Mouse (Mus musculus) intestine, embryonic 15.5 days (tissue): ENCODE measurements around the gene Cfap65. TPM values are rescaled to one million over a fixed set of nuclear protein-coding genes. Genes with fewer than 3 reads are reported as not detected.

ENCODE experiments used
- ATAC-seq: fragments of 200-750 bp; cut with Nextera tagmentation; 2 replicates; pipeline ENCODE4 v1.8.0; 2017; ENCODE audit warnings: moderate TSS enrichment, moderate library complexity
- H3K27ac ChIP-seq: fragments of 300-500 bp; sonication (generic); 2 replicates; pipeline ENCODE4 v1.5.1; 2015; ENCODE audit warnings: mild to moderate bottlenecking, inconsistent platforms
- H3K27me3 ChIP-seq: fragments of 300-500 bp; sonication (generic); replicated peaks from 2 replicates; pipeline ENCODE4 v1.6.1; 2015; ENCODE audit warnings: inconsistent platforms
- H3K36me3 ChIP-seq: fragments of 300-500 bp; sonication (generic); 2 replicates; pipeline ENCODE4 v1.6.1; 2015; ENCODE audit warnings: inconsistent platforms
- H3K4me1 ChIP-seq: fragments of 300-500 bp; sonication (generic); replicated peaks from 2 replicates; pipeline ENCODE4 v1.6.1; 2015; ENCODE audit warnings: inconsistent platforms
- H3K4me2 ChIP-seq: fragments of 300-500 bp; sonication (generic); replicated peaks from 2 replicates; pipeline ENCODE4 v1.6.1; 2015; ENCODE audit warnings: mild to moderate bottlenecking, inconsistent platforms
- H3K4me3 ChIP-seq: fragments of 300-500 bp; sonication (generic); replicated peaks from 2 replicates; pipeline ENCODE4 v1.5.1; 2015; ENCODE audit warnings: inconsistent platforms
- H3K9ac ChIP-seq: fragments of 300-500 bp; sonication (generic); 2 replicates; pipeline ENCODE4 v1.6.1; 2015; ENCODE audit warnings: inconsistent platforms
- H3K9me3 ChIP-seq: fragments of 300-500 bp; sonication (generic); 2 replicates; pipeline ENCODE4 v1.6.1; 2016; ENCODE audit warnings: inconsistent platforms
- WGBS: fragments of 180-500 bp; shearing (Covaris S2); methylation state at CpG from one replicate; pipeline ENCODE4 v1.1.7; 2015; 5-methylcytosine and 5-hydroxymethylcytosine counted together
- polyA plus RNA-seq: library from polyadenylated mRNA; unstranded; fragments of >200 nt; fragmentation: Nextera tagmentation; extraction: Ambion mirVana; gene quantifications from 2 replicates; pipeline ENCODE4 v1.2.1, GENCODE M21; 2015

The Cfap65 gene
- polyA plus RNA-seq: 0.08 and 0.19 TPM in 2 replicates

- no peaks in the 10 kb centered on the region for H3K36me3 ChIP-seq
- H3K4me2 ChIP-seq: peak within 1 kb of the TSS; percentile 55
- H3K4me3 ChIP-seq: no peak within 1 kb of the TSS; the same call in 1 of the 2 replicates
- WGBS: 1% methylated on average over 18 of the region's 18 CpGs
- H3K4me1 ChIP-seq: no peaks in the 10 kb centered on the region
- no peaks in the 10 kb centered on the region for H3K27me3 ChIP-seq
- peak within 1 kb of the TSS; percentile 85 for H3K27ac ChIP-seq
- H3K9me3 ChIP-seq: no peaks in the 10 kb centered on the region
- ATAC-seq: peak; percentile 68; the same call in 1 of the 2 replicates
- H3K9ac ChIP-seq: no peak within 1 kb of the TSS
Observed at GRCm38 (mm10) chr1:74935402-74935801, at the start of gene Cfap65. Cfap65 (minus strand) TSS chr1:74935599.

GRCm38 (mm10) chr1:74977001-74977400 is 41.6 kb upstream of the Cfap65 start:
- no peak overlapping the region for H3K27ac ChIP-seq
- no peak overlapping the region for H3K4me3 ChIP-seq
- H3K9ac ChIP-seq: no peak overlapping the region
- H3K36me3 ChIP-seq: no peaks in the 10 kb centered on the region
- H3K4me2 ChIP-seq: no peak overlapping the region
- 72% methylated on average over 8 of the region's 8 CpGs for WGBS
- no peak for ATAC-seq
- H3K9me3 ChIP-seq: no peaks in the 10 kb centered on the region
- H3K4me1 ChIP-seq: no peaks in the 10 kb centered on the region; the same call in 1 of the 2 replicates
- H3K27me3 ChIP-seq: no peaks in the 10 kb centered on the region

GRCm38 (mm10) chr1:74975936-74976335 is 40.5 kb upstream of the Cfap65 start:
- H3K9ac ChIP-seq: no peak overlapping the region
- no peak overlapping the region for H3K4me2 ChIP-seq
- H3K9me3 ChIP-seq: no peaks in the 10 kb centered on the region
- no peak overlapping the region for H3K27ac ChIP-seq
- no peak for ATAC-seq
- no peaks in the 10 kb centered on the region for H3K27me3 ChIP-seq
- H3K4me3 ChIP-seq: no peak overlapping the region
- H3K4me1 ChIP-seq: peaks cover 5% of the 10 kb centered on the region
- WGBS: 90% methylated on average over 1 of the region's 1 CpGs
- no peaks in the 10 kb centered on the region for H3K36me3 ChIP-seq

- ATAC-seq: no peak
- H3K27ac ChIP-seq: no peak overlapping the region
- WGBS: 77% methylated on average over 6 of the region's 6 CpGs
Observed at GRCm38 (mm10) chr1:74973590-74973989, 38.2 kb upstream of the Cfap65 start.

GRCm38 (mm10) chr1:74971353-74972050 is 36.1 kb upstream of the Cfap65 start:
- Histone ChIP-seq H3K36me3 (no peaks in the 10 kb centered on the region), H3K4me3 (no peak overlapping the region), H3K27ac (no peak overlapping the region), H3K4me2 (no peak overlapping the region), H3K9ac (no peak overlapping the region), H3K9me3 (no peaks in the 10 kb centered on the region), H3K4me1 (peaks cover 16% of the 10 kb centered on the region), H3K27me3 (no peaks in the 10 kb centered on the region)
- WGBS: 46% methylated on average over 4 of the region's 4 CpGs
- peak; percentile 61 for ATAC-seq

More at GRCm38 (mm10) chr1:74973590-74973989, 38.2 kb upstream of the Cfap65 start:
- Histone ChIP-seq H3K9me3 (no peaks in the 10 kb centered on the region), H3K4me1 (peaks cover 5% of the 10 kb centered on the region), H3K27me3 (no peaks in the 10 kb centered on the region), H3K4me3 (no peak overlapping the region), H3K9ac (no peak overlapping the region), H3K4me2 (no peak overlapping the region), H3K36me3 (no peaks in the 10 kb centered on the region)

GRCm38 (mm10) chr1:74967962-74968580 is 32.7 kb upstream of the Cfap65 start:
- Histone ChIP-seq H3K27ac (no peak overlapping the region), H3K36me3 (no peaks in the 10 kb centered on the region), H3K4me3 (no peak overlapping the region), H3K9me3 (no peaks in the 10 kb centered on the region), H3K27me3 (no peaks in the 10 kb centered on the region), H3K4me2 (no peak overlapping the region), H3K9ac (no peak overlapping the region), H3K4me1 (peaks cover 27% of the 10 kb centered on the region)
- ATAC-seq: no peak
- 33% methylated on average over 8 of the region's 8 CpGs for WGBS

- H3K27me3 ChIP-seq: no peaks in the 10 kb centered on the region
- H3K27ac ChIP-seq: peak overlapping the region; percentile 38
- H3K9ac ChIP-seq: no peak overlapping the region
- H3K4me1 ChIP-seq: peaks cover 22% of the 10 kb centered on the region
- H3K4me3 ChIP-seq: no peak overlapping the region; the same call in 1 of the 2 replicates
- ATAC-seq: peak; percentile 8; the same call in 1 of the 2 replicates
- no peaks in the 10 kb centered on the region for H3K36me3 ChIP-seq
- H3K4me2 ChIP-seq: peak overlapping the region; percentile 35
- H3K9me3 ChIP-seq: no peaks in the 10 kb centered on the region
- 6% methylated on average over 16 of the region's 16 CpGs for WGBS
Observed at GRCm38 (mm10) chr1:74964494-74965215, 29.3 kb upstream of the Cfap65 start.

GRCm38 (mm10) chr1:74962853-74963227 is 27.4 kb upstream of the Cfap65 start:
- peak overlapping the region; percentile 89 for H3K27ac ChIP-seq
- peak; percentile 71 for ATAC-seq
- 64% methylated on average over 5 of the region's 5 CpGs for WGBS

GRCm38 (mm10) chr1:74962126-74962852 is 26.9 kb upstream of the Cfap65 start:
- peak overlapping the region; percentile 43 for H3K4me2 ChIP-seq
- no peaks in the 10 kb centered on the region for H3K9me3 ChIP-seq
- peaks cover 11% of the 10 kb centered on the region for H3K4me1 ChIP-seq
- no peaks in the 10 kb centered on the region; the same call in 1 of the 2 replicates for H3K27me3 ChIP-seq
- peak overlapping the region; percentile 13 for H3K4me3 ChIP-seq
- H3K9ac ChIP-seq: no peak overlapping the region
- peak overlapping the region; percentile 89 for H3K27ac ChIP-seq
- no peaks in the 10 kb centered on the region for H3K36me3 ChIP-seq
- WGBS: 50% methylated on average over 5 of the region's 5 CpGs
- ATAC-seq: peak; percentile 79

More at GRCm38 (mm10) chr1:74962853-74963227, 27.4 kb upstream of the Cfap65 start:
- peaks cover 15% of the 10 kb centered on the region for H3K4me1 ChIP-seq
- H3K9ac ChIP-seq: no peak overlapping the region
- H3K4me3 ChIP-seq: peak overlapping the region; percentile 13
- H3K27me3 ChIP-seq: no peaks in the 10 kb centered on the region; the same call in 1 of the 2 replicates
- H3K4me2 ChIP-seq: peak overlapping the region; percentile 43
- no peaks in the 10 kb centered on the region for H3K9me3 ChIP-seq
- H3K36me3 ChIP-seq: no peaks in the 10 kb centered on the region

- H3K4me3 ChIP-seq: no peak overlapping the region
- H3K9me3 ChIP-seq: no peaks in the 10 kb centered on the region
- H3K27ac ChIP-seq: peak overlapping the region; percentile 89
- peak; percentile 86 for ATAC-seq
- no peak overlapping the region for H3K9ac ChIP-seq
- H3K4me2 ChIP-seq: peak overlapping the region; percentile 43; the same call in 1 of the 2 replicates
- H3K36me3 ChIP-seq: no peaks in the 10 kb centered on the region
- 60% methylated on average over 7 of the region's 7 CpGs for whole genome bisulfite sequencing
- H3K27me3 ChIP-seq: no peaks in the 10 kb centered on the region; the same call in 1 of the 2 replicates
- H3K4me1 ChIP-seq: peaks cover 11% of the 10 kb centered on the region
Observed at GRCm38 (mm10) chr1:74961722-74962121, 26.3 kb upstream of the Cfap65 start.

GRCm38 (mm10) chr1:74960059-74960458 is 24.7 kb upstream of the Cfap65 start:
- ATAC-seq: no peak
- 72% methylated on average over 7 of the region's 7 CpGs for WGBS
- Histone ChIP-seq H3K9me3 (no peaks in the 10 kb centered on the region), H3K4me1 (peaks cover 8% of the 10 kb centered on the region), H3K4me3 (no peak overlapping the region), H3K27ac (peak overlapping the region; percentile 49; the same call in 1 of the 2 replicates), H3K36me3 (no peaks in the 10 kb centered on the region), H3K27me3 (no peaks in the 10 kb centered on the region; the same call in 1 of the 2 replicates), H3K9ac (no peak overlapping the region), H3K4me2 (0 out of 2 replicates have a peak overlapping the region, but pooled peaks have one; percentile 22)
